Mouse (Mus musculus) liver, embryonic 14.5 days (tissue): Measurements from ENCODE around the gene Gm4737. TPM values are rescaled to one million over a fixed set of nuclear protein-coding genes. Genes with fewer than 3 reads are reported as not detected.

ENCODE experiments used
- ATAC-seq: fragments of 200-750 bp; cut with Nextera tagmentation; 2 replicates; pipeline ENCODE4 v1.8.0; 2017; ENCODE audit warnings: moderate number of reproducible peaks, mild to moderate bottlenecking, moderate library complexity; ENCODE audit not compliant: insufficient read depth
- DNase-seq, 3 experiments: peaks; one replicate each; pipeline ENCODE4 v3.0.0-alpha.2; 2012 to 2013; ENCODE audit warnings: low read depth in 3 of 3, low spot score in 3 of 3
- H3K27ac ChIP-seq: fragments of 300-500 bp; sonication (generic); 2 replicates; pipeline ENCODE4 v1.5.1; 2014; ENCODE audit warnings: moderate library complexity, mild to moderate bottlenecking, control low read depth, inconsistent platforms
- H3K27me3 ChIP-seq: fragments of 300-500 bp; sonication (generic); 2 replicates; pipeline ENCODE4 v1.6.1; 2014; ENCODE audit warnings: mild to moderate bottlenecking, low read length, moderate library complexity; ENCODE audit not compliant: control insufficient read depth, insufficient read depth
- H3K36me3 ChIP-seq: fragments of 300-500 bp; sonication (generic); replicated peaks from 2 replicates; pipeline ENCODE4 v1.6.1; 2014; ENCODE audit warnings: low read depth; ENCODE audit not compliant: control insufficient read depth, insufficient read depth
- H3K4me1 ChIP-seq, 2 experiments: fragments of 200-500 bp in 1 of 2; fragments of 300-500 bp in 1 of 2; sonication (generic) in 1 of 2; replicated peaks; 2 replicates each; pipeline ENCODE4 v1.6.1; 2012 to 2014; ENCODE audit warnings: antibody characterized with exemption in 1 of 2, inconsistent platforms in 1 of 2, low read length in 1 of 2; ENCODE audit not compliant: control insufficient read depth in 2 of 2, insufficient read depth in 2 of 2
- H3K4me2 ChIP-seq: fragments of 300-500 bp; sonication (generic); 2 replicates; pipeline ENCODE4 v1.6.1; 2014; ENCODE audit warnings: low read depth, mild to moderate bottlenecking, control low read depth, moderate library complexity
- H3K4me3 ChIP-seq, 2 experiments: fragments of 200-500 bp in 1 of 2; fragments of 300-500 bp in 1 of 2; sonication (generic) in 1 of 2; 2 replicates each; pipeline ENCODE4 v1.5.1; 2012 to 2014; ENCODE audit warnings: low read depth in 2 of 2, low read length in 2 of 2, mild to moderate bottlenecking in 2 of 2, control low read depth in 1 of 2, inconsistent platforms in 1 of 2, moderate library complexity in 1 of 2; ENCODE audit not compliant: insufficient read depth in 1 of 2
- H3K9ac ChIP-seq: fragments of 300-500 bp; sonication (generic); replicated peaks from 2 replicates; pipeline ENCODE4 v1.6.1; 2014; ENCODE audit warnings: mild to moderate bottlenecking, control low read depth, moderate library complexity
- H3K9me3 ChIP-seq: fragments of 300-500 bp; sonication (generic); 2 replicates; pipeline ENCODE4 v1.6.1; 2016; ENCODE audit warnings: low read length, mixed read lengths; ENCODE audit not compliant: control insufficient read depth
- CTCF ChIP-seq: IDR thresholded peaks from 2 replicates; pipeline ENCODE4 v1.5.1; 2016; ENCODE audit warnings: antibody characterized with exemption, low read depth, control low read depth
- EP300 ChIP-seq: IDR thresholded peaks from 2 replicates; pipeline ENCODE4 v1.6.1; 2016; ENCODE audit warnings: antibody characterized with exemption, low read depth
- WGBS: fragments of 180-500 bp; shearing (Covaris S2); extraction: QIAGEN DNeasy Blood & Tissue Kit; methylation state at CpG from one replicate; pipeline ENCODE4 v1.1.7; 2014; ENCODE audit not compliant: insufficient replicate concordance; 5-methylcytosine and 5-hydroxymethylcytosine counted together
- polyA plus RNA-seq, 2 experiments: library from polyadenylated mRNA; depleted of rRNA in 1 of 2; stranded (reverse) in 1 of 2; unstranded in 1 of 2; fragments of >200 nt; fragmentation: Nextera tagmentation in 1 of 2; extraction: Ambion mirVana in 1 of 2; gene quantifications; 2 replicates each; pipeline versions ENCODE4 v1.2.1 to v1.2.3; 2012 to 2014

Gm4737 gene
- polyA plus RNA-seq, 2 experiments: 2.6 to 5.5 TPM

GRCm38 (mm10) chr16:46122238-46122637 is 32.6 kb downstream of the Gm4737 start:
- ATAC-seq (no peak), DNase-seq (no peak)
- Histone ChIP-seq H3K27ac (no peak overlapping the region), H3K4me3 (no peak overlapping the region), H3K36me3 (no peaks in the 10 kb centered on the region), H3K4me2 (no peak overlapping the region), H3K4me1 (no peaks in the 10 kb centered on the region), H3K27me3 (no peaks in the 10 kb centered on the region), H3K9me3 (no peaks in the 10 kb centered on the region), H3K9ac (no peak overlapping the region)
- TF ChIP-seq EP300: no peak
- no peak for TF ChIP-seq CTCF

GRCm38 (mm10) chr16:46121420-46121819 is 33.5 kb downstream of the Gm4737 start:
- ATAC-seq (no peak), DNase-seq (no peak)
- Histone ChIP-seq H3K27ac (no peak overlapping the region), H3K4me1 (no peaks in the 10 kb centered on the region), H3K36me3 (no peaks in the 10 kb centered on the region), H3K9ac (no peak overlapping the region), H3K4me2 (no peak overlapping the region), H3K9me3 (no peaks in the 10 kb centered on the region), H3K4me3 (no peak overlapping the region), H3K27me3 (no peaks in the 10 kb centered on the region)
- TF ChIP-seq EP300 (no peak), CTCF (peak; percentile 35; the same call in 1 of the 2 replicates)
- 50% methylated on average over 2 of the region's 2 CpGs for WGBS

- DNase-seq (no peak), ATAC-seq (no peak)
- 27% methylated on average over 3 of the region's 3 CpGs for WGBS
- no peaks in the 10 kb centered on the region for H3K4me1 ChIP-seq
- H3K27me3 ChIP-seq: no peaks in the 10 kb centered on the region
- TF ChIP-seq EP300 (no peak), CTCF (no peak)
- no peak overlapping the region for H3K4me2 ChIP-seq
- H3K4me3 ChIP-seq: no peak overlapping the region
- no peak overlapping the region for H3K27ac ChIP-seq
- no peaks in the 10 kb centered on the region for H3K36me3 ChIP-seq
- H3K9ac ChIP-seq: no peak overlapping the region
- H3K9me3 ChIP-seq: no peaks in the 10 kb centered on the region
Measured at GRCm38 (mm10) chr16:46120607-46121006, 34.3 kb downstream of the Gm4737 start.

- Histone ChIP-seq H3K36me3 (no peaks in the 10 kb centered on the region), H3K4me2 (no peak within 1 kb of the TSS), H3K4me1 (no peaks in the 10 kb centered on the region), H3K27me3 (no peaks in the 10 kb centered on the region), H3K9ac (no peak within 1 kb of the TSS), H3K9me3 (no peaks in the 10 kb centered on the region), H3K4me3 (no peak within 1 kb of the TSS), H3K27ac (no peak within 1 kb of the TSS)
- WGBS: 17% methylated on average over 10 of the region's 10 CpGs
- no peak for DNase-seq
- TF ChIP-seq EP300 (no peak), CTCF (no peak)
- ATAC-seq: no peak
Measured at GRCm38 (mm10) chr16:46120020-46120419, 34.9 kb downstream of the Gm4737 start, which contains the start of gene Cd96. Gene Cd96, minus strand, starts transcription at chr16:46120251.

GRCm38 (mm10) chr16:46117645-46118044 is 37.2 kb downstream of the Gm4737 start:
- H3K4me1 ChIP-seq: no peaks in the 10 kb centered on the region

GRCm38 (mm10) chr16:46114727-46115126 is 40.1 kb downstream of the Gm4737 start:
- H3K4me1 ChIP-seq: no peaks in the 10 kb centered on the region
- no peak overlapping the region for H3K4me3 ChIP-seq
- ATAC-seq (no peak), DNase-seq (no peak)
- no peaks in the 10 kb centered on the region for H3K36me3 ChIP-seq
- TF ChIP-seq CTCF: no peak
- H3K27ac ChIP-seq: no peak overlapping the region
- no peaks in the 10 kb centered on the region for H3K27me3 ChIP-seq
- H3K4me2 ChIP-seq: no peak overlapping the region
- 20% methylated on average over 2 of the region's 2 CpGs for WGBS
- H3K9ac ChIP-seq: no peak overlapping the region
- no peaks in the 10 kb centered on the region for H3K9me3 ChIP-seq

More at GRCm38 (mm10) chr16:46117645-46118044, 37.2 kb downstream of the Gm4737 start:
- Histone ChIP-seq H3K4me3 (no peak overlapping the region), H3K9ac (no peak overlapping the region), H3K27ac (no peak overlapping the region), H3K36me3 (no peaks in the 10 kb centered on the region), H3K9me3 (no peaks in the 10 kb centered on the region), H3K4me2 (no peak overlapping the region), H3K27me3 (no peaks in the 10 kb centered on the region)
- DNase-seq (no peak), ATAC-seq (no peak)
- no peak for TF ChIP-seq EP300
- 46% methylated on average over 3 of the region's 3 CpGs for WGBS
